Mouse (Mus musculus) ZHBTc4 (cell line): ENCODE measurements around the gene Hrc.

Experiments used
- DNase-seq: peaks from one replicate; pipeline ENCODE4 v3.0.0-alpha.2; 2011; ENCODE audit warnings: low read depth, low spot score

The Hrc gene

DNA sequence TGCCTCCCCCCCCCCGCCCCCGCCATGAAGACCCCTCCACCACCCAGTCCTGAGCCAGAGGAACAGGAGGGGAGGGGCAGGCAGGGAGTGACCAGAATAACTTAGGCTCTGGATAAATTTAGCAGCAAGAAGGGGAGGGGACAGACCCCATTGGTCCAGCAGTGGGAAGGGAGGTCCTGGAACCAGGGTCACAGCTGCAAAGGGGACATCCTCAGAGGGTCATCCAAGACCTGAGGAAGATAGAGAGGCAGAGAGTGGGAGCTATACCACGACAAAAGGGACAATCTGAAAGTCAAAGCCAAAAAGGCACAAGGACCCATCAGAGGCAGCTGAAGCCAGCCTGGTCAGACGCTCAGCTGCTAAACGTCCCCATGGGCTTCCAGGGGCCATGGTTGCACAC is at the start of gene Hrc:
TSS of gene Hrc (plus strand) at position 235 of the 400 bp plus-strand sequence.
- DNase-seq = no peak

DNA sequence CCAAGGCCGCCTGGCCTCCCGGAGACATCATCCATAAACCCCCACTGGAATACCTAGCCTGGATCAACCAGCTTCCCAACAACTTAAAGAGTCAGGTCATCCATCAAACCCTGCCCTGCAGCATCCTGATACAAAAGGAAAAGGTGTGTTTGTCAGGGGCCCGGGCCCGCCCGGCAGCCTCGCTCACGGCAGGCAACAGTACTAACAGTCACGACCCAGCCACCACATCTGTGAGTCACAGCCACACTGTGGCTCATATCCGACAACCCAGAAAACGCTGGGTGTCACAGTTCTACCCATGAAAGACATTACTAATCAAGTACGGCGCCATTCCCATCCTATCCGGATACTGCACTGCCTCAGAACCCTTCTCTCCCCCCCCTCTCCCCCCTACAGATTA is 48.6 kb upstream of the Hrc start:
- DNase-seq = no peak

DNA sequence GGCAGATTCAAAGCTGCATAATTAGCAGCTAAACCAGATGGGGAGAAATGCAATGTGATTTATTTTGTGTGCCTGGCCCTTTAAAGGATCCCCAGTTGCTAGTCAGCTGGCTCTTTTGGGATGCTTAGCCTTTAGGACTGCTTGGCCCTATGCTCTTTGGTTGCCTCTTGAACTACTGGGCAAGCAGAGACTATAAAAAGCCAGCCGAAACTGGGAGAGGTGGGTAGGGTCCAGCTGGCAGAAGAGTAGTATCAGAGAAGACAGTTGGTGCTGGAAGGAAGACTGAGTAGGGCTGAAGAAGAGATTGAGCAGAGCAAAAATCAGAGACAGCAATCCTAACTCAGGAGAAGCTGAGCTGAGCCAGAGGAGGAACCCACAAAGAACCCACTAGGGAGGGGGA is 38.5 kb upstream of the Hrc start:
- no peak for DNase-seq

DNA sequence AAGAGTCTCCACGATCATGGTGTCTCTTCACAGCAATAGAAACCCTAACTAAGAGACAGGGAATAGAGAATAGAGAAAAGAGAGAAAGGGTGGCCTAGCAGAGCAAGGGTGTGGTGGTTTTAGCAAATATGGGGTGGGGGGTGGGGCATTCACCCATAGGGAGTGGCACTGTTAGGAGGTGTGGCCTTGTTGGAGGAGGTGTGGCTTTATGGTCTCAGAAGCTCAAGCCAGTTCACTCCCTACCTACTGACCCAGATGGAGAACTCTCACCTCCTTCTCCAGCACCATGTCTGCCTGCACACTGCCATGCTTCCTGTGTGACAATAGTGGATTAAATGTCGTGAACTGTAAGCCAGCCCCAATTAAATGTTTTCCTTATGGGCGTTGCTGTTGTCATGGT is 37.5 kb upstream of the Hrc start:
- DNase-seq = peak; percentile 72

DNA sequence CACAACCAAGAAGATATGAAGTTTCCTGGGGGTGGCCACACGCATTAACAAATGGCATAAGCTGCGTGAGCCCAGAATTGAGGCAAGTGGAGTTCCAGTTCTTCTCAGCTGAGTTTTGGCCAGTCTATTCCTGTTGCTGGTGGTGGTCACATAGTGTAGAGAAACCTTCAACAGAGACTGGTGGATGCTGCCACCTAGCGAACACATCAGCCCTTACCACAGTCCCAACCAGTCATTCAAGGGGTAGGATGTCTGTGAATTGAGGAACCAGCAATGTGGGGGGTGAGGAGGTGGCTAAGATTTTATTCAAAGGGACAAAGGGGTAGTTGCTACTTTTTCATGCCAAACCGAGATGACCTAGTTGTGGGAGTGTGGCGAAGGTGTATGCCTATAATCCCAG is 35.3 kb upstream of the Hrc start:
- DNase-seq = peak; percentile 80

DNA sequence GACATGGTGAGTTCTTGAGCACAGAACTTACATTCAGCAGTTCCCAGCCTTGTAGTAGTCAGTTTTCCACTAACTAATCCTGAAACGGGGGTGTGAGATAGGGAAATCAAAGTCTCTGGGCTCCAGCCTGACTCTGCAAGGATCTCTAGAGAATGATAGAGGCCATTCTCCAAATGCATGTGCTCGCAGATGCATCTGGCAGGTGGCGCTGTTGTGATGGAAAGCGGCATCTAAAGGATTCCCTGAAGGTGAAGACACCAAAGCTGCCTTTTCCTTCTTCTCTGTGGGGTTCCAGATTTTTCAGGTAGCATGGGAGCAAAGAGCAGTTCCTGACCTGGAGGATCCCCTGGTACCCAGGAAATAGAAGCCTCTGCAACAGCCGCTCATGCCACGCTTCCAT is 34.8 kb upstream of the Hrc start:
- DNase-seq = peak; percentile 78

DNA sequence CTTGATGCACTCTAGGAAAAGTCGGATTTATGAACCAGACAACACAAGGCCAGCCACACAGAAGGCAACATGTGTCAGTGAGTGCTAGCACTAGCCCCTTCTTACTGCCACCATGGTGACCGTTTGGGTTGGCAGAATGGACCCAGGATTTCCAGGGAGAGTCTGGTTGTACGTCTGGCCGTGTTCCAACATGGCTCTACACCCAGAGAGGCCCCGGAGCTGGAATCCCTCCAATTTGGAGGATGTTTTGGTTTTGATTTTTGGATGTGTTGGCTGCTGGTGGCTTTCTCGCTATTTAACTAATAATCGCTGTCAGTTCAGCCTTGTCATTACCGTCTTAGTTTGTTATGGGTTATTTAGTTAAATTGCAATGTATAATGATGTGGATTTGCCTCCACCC is 32.5 kb upstream of the Hrc start:
- DNase-seq = no peak

DNA sequence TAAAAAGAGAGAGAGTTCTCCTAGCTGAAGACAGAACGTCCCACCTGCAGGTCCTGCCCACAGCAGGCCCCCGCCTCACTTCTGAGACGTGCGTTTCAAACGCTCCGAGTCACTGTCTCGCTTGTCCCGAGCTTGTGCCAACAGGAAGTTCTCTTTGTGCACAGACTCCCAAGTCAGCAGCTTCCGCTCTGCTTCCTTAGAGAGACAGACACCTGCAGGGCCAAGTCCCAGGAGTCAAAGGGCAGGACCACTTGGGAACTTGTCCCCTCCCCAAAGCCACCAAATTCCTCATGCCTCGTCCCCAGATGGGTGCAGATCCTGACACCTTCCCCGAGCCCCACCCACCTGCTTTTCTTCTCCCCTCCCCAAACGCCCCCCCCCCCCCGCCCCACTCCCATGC is 30.2 kb upstream of the Hrc start:
- DNase-seq = peak; percentile 67

DNA sequence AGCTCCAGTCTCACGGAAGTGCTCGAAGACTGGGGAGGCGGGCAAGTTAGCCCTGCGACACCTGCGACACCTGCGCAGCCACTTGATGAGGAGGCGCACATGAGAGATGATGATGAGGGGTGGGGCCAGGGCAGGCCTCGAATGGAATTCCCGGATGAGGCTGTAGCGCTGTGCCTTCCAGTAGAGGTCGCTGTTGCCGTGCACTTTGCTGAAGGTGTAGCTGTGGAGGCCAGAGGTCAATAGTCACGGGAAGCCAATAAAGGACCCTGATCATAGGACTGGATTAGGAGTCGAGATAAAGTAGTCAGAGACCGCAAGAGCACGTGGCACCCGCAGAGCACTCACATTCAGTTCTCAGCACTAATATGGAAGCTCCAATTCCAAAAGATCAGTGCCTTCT is 29.8 kb upstream of the Hrc start:
- DNase-seq = peak; percentile 93

DNA sequence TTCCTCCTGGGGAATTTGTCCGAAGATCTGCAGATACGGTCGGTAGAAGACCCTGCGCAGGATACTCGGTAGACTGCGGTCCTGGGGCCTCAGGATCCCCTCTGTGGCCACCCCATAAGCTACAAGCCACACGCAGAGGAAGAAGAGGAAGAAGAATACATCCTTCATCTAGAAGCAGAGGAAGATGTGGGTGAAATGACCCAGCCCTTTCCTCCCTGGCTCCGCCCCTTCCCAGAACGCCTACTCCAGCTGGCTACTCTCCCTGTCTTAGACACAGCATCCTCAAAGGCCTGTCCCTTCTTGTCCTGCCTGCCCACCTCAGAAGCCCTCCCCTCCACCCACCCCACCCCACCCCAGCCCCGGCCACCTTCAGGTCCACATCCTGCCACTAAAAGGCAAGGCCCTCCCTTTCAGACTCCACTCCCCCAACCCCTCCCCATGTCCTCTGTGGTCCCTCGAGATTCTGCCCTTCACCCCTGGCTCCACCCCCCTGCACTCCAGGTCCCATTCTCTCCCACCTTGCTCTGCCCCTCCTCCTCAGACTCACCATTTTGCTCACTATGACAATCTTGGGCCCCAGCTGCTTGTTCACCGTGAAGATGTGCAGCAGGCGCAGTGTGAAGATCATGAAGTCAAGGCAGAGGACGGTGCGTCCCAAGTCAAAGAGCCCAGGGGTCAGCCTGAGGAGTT is 26.4 kb upstream of the Hrc start:
- DNase-seq = peak; percentile 57

DNA sequence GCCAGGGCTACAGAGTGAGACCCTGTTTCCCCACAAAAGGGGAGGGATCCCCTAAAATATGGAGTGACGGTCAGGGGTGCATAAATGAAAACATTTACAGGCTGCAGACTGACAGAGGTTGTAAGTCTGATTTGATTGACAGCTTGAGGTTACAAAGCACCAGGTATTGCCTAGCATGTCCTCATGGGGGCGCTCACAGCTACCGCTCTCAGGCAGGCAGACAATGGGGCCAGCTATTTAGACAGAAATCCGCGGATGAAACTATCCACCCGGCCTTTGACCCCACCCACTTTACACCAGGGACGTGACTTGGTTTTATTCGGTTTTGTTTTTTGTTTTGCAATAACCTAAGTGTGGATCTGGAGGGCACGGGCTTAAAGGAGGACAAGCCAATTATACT is 25.6 kb upstream of the Hrc start:
- DNase-seq = peak; percentile 90

DNA sequence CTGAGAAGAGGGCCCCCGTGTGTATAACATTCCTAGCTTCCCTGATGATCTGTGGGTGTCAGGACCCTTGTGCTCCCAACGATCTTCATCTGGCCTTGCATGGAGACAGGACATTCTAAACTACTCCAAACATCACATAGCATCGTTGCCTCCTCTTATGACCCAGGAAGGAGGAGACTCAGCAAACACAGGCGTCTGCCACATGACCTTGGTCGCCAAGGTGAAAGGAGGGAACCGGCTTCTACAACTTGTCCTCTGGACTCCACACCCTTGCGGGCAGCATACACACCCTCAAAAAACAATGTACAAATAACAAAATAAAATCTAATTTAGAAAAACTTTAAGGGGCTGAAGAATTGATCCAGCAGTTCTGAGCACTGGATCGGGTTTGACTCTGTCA is 23.1 kb upstream of the Hrc start:
- DNase-seq = no peak

DNA sequence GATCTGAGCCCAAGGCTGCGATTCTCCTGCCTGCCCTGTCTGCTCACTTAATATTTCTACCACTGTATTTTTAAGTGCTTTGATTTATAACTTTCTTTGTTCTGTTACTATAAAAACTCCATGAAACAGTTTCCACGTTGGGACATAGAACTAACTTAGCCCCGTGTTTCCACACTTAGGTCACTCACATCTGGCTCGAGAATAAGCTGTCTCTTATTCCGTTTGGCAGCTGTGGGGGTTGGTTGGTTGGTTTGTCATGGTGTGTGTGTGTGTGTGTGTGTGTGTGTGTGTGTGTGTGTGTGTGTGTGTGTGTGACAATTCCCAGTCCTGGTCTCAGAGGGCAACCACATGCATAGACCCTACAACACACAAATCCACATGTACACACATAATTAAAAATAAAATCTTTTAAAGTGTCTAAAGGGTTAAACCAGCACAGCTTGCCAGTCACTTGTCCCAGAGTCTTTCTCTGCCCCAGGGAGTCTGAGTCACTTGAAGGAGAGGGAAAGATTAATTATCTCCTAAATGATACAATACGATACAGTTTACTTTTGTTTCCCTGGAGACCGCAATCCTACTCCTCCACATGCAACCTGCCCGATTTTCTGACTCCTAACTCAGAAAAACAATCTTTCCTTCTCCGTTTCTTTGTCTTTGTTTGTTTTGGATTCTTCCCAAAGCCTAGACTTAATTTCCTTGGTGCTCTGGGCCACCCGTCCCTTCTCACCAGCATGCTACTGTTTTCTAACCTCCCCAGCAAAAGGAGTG is 22.2 kb upstream of the Hrc start:
- no peak for DNase-seq

DNA sequence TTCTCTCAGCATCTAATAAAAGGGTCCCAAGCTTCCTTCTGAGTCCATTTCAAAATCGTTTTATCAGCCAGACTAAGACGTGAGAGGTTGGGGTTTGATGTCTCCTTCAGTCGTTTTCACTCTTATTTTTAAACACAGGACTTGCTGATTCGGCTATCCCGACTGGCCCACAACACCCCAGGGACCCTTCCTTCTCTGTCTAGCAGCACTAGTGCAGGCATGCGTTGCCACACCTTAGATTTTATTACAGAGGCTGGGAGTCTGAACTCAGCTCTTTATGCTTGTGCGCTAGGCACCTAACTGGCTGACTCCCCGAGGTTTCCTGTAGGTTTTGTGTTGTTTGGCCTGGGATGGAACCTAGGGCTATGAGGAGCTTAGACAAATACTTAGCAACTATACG is 21.6 kb upstream of the Hrc start:
- no peak for DNase-seq

DNA sequence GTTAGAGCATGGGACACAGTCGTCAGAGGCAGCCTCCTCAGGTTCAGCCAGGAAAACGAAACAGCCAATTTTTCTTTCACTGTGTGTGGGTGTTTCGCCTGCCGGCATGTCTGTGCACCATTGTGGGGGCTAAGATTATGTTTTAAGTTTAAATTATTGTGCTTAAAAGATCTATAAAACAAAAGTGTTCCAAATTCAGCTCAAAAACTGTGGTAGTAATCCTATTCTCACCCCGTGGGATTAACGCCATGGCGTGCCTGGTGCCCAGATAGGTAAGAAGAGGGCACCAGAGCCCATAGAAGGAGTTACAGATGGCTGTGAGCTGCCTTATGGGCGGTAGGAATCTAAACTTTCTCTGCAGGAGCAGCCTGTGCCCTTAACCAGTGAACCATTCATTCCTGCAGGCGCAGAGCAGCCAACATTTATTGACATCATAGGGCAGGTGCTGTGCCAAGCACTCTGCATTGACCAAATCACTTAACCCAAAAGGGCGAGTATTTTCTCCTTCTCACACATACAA is 19.8 kb upstream of the Hrc start:
- DNase-seq = no peak

DNA sequence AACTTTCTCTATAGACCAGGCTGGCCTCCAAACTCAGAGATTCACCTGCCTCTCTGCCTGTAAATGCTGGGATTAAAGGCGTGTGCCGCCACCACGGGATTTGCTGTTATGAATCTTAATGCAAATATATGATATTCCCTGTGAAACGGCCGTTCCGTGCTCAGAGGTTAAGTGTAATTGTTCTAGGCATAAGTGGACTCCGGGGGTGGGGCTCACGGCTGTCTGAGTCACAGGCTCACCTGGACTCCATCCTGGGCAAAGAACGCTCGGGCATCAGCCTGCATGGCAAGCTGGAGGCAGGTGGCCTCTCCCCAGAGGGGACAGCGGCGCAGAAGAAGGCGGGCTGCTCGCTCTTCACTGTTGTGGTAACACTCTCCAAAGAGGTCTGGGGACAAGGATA is 18.6 kb upstream of the Hrc start:
- DNase-seq = no peak

DNA sequence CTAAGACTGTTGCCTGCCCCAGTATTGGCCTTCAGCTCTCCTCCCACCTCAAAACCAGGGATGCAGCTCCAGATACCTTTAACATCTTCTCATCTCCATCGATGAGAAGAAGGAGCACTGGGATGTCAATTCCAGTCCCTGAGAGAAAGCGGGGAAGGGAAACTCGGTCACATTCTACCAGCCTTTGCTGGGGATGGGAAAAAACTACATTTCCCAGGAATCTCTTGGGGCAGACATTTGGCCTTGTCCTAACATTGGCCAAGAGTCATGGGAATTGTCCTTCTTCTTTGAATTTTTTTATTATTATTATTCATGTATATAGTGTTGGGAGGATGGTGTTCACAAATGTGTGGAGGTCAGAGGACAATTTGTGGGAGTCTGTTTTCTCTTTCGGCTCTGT is 12.8 kb upstream of the Hrc start:
- no peak for DNase-seq

DNA sequence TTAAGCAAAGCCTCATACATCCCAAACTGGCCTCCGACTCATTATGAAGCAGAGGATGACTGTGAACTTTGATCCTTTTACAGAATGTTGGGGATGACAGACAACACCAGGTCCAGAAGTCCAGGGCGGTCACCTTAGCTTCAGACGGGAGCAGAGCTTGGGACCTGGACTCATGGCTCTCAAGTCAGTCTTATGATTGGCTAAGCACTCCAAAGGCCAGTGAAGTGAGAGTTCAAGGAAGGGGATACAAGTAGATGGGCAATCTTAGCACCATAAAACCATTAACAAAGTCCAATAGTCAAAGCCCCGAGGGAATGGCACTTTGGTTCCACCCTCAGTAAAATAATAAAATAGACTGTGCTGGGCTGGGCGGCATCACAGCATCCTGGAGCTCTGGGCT is 12.0 kb upstream of the Hrc start:
- no peak for DNase-seq

DNA sequence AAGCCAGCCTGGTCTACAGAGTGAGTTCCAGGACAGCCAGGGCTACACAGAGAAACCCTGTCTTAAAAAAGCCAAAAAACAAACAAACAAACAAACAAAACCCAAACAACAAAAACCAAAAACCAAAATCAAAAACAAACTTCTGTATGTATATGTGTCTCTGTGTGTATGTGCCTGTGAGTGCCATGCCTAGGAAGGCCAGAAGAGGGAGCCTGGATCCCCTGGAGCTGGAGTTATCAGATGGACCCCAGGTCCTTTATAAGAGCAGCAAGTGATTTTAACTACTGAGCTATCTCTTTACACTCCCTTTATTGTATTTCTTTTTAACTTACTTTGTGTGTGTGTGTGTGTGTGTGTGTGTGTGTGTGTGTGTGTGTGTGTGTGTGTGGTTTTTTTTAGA is 9.3 kb upstream of the Hrc start:
- peak; percentile 66 for DNase-seq

DNA sequence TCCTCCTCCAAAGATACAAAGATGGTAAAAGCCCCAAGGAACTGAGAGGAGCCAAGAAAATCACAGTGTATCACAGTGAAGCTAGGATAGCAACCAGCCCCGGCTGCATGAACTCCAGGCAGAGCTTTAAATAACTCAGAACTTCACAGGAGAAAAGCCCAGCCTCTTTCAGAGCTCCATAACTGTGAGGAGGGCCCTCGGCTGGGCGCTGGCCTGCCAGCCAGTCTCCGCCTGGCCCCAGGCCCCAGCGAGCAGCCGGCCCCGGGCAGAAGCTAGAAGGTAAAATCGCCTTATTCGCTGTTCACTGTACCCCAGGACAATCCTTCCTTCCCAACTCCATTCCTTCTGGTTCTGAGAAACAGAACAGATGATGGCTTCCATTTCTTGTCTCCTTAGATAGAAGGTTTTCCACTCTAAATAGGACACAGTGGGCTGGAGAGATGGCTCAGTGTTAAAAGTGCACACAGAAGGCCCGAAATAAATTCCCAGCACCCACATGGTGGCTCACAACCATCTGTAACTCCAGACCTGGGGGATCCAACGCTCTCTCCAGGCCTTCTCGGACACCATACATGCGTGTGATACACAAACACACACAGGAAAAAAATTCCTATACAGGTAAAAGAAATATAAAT is 6.1 kb upstream of the Hrc start:
- DNase-seq = no peak

DNA sequence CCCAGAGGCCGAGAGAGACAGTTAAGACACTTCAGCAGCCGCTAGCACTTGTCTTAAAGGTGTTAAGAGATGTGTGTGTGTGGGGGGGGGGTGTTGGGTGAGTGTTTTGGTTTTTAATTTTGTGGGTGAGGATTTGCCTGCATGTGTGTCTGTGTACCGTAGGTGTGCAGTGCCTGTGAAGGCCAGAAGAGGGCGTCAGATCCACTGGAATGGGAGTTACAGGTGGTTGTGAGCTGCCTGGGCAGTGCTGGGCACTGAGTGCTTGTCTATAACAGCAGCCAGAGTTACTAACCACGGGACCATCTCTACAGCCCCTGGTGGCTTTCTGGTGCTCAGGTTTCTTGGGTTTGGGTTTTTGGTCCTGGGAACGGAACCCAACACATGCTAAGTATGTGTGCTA is 3.6 kb upstream of the Hrc start:
- peak; percentile 74 for DNase-seq

DNA sequence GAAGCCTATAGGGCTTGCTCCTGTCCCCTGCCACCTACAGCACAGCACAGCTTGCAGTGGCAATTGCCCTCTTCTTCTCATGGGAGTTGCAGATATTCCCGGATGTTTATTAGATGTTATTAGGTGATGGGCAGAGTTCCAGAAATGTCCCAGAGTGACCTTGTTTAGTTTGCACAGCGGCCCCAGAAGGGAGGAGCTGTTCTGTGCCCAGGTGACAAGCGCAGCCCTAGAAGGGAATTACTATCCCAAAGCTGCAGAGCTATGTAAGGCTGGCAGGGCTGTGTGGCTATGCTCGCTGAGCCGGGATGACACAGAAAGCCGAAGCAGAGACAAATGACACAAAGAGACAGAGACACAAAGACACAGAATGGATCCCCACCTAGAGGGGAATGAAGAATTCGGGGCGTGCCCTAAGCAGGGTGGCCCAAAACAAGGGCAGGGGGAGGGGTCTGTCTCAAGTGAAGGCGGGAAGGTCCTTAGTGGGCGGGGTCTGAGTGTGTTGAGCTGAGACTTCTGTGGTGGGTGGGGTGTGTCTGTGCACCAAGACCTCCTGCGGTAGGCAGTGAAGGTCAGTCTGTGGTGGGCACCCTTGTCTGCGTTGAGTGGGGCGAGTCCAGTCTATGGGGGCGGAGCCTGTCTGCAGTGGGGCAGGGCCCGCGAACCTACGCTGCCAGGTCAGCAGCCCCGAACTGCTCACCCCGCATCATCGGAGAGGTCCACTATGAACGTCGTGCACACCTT is 2.2 kb upstream of the Hrc start:
- DNase-seq = peak; percentile 96
